Mouse (Mus musculus) adrenal gland, adult (tissue): ENCODE measurements around the gene Tspan17.
A peak's percentile ranks its signal among the peaks of the same experiment; 100 is the strongest.

Source experiments
- DNase-seq, 2 experiments: peaks; one replicate each; pipeline ENCODE4 v3.0.0; 2022 to 2023; ENCODE audit warnings: low spot score in 1 of 2; ENCODE audit not compliant: inconsistent age in 2 of 2

The Tspan17 gene

DNA sequence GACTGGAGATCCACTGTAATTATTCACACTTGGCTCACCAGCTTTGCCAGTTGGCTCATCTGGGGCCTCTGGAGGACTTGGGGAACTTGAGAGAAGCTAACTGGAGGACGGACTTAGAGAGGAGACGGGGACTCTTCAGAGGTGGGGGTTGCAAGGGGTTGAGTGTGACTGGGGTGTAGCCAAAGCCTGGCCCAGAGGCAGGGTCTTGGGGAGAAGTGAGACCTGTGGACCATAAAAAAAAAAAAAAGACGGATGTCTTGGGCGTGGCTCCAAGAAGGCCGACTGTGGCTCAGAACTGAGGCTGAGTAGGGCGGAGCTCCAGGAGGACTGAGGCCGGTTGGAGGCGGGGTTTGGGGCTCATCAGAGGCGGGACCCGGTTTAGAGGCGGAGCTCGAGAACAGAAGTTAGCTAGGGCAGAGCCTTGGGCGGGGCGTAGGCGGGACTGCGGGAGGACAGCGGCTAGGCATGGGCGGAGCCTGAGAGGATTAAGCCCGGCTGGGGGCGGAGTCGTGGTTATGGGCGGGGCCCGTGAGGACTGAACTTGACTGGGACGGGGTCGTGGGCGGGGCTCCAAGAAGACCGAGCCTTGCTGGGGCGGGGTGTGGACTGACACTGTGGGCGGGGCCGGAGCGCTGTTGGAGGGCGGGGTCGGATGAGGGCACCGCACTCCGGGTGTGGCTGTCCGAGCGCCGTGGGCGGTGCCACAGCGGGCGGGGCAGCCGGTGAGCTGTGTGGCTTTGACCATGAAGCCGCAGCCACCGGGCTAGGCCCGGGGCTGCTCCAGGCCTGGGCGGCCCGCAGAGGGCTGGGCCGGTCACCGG, at the start of gene Tspan17:
Tspan17 (plus strand) TSS at position 638 of the 821 bp plus-strand sequence.
- DNase-seq = peak; percentile 99 to 100

DNA sequence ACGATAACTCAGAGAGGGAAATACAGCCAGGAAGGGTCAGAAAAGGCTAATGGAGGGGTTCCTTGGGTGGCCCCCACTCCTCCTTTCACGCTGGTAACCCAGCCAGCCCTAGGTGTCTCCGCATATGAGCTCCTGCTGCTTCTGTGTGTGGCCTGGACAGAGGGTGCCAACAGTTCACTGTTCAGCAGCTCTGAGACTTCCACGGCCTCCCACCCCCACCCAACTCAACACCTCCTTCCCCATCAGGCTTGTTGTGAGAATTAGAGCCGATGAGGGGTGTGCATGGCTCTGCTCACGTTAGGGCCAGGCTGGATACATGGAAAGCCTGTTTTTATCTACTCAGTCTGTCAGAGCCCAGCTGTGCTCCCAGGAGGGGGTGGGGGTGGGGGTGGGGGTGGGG, 43.1 kb upstream of the Tspan17 start:
- no peak for DNase-seq

DNA sequence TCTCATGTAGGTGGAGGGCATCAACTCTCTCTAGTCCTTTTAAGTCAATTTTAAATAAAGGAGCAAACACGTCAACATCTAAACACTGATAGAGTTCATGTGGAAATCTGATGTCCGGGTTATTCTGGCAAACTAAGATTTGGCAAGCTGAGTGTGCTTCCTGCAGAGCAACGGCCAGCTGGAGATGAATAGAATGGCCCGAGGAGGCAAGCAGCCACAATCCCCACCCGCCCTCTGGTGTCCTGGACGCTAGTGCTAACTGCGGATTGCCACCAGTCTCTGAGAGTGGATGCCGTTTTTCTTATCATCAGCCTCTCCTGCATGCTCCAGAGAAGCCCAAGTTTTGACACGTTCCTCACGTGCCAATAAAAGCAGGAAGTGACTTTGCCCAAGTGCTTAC, 42.3 kb upstream of the Tspan17 start:
- no peak for DNase-seq

DNA sequence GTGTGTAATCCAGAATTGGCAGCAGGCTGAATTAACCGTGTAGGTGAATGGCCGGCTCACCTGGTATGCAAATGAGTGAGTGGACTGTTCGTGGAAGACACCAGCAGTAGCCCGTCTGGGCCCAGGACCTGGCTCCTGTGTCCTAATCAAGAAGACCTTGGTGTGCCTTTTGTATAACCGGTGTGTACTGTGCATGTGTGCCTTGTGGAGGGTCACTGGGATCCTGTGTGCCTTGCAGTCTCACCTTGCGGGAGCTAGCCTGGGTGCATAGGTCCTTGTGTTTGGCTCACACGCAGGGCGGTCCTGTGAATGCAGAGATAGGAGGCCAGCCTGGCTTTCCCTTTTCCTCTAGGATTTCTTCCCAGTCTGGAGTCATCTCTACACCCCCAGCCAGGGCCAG, 41.0 kb upstream of the Tspan17 start:
- no peak for DNase-seq

DNA sequence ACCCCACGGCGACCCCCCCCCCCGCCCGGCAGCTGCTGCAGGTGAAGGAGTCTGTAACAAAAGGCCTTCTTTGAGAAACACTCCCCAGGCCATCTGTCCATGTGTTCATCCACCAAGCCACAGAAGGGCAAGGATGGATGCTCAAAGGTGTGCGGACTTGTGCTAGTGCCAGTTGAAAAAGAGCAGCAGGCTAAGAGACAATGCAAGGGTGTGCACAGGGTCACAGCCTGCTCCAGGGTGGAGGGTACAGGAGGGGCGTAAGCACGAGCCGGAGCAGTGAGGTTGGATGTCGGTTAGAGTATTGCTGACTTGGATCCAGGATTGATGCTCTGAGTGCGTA, 40.5 kb upstream of the Tspan17 start:
- no peak for DNase-seq

DNA sequence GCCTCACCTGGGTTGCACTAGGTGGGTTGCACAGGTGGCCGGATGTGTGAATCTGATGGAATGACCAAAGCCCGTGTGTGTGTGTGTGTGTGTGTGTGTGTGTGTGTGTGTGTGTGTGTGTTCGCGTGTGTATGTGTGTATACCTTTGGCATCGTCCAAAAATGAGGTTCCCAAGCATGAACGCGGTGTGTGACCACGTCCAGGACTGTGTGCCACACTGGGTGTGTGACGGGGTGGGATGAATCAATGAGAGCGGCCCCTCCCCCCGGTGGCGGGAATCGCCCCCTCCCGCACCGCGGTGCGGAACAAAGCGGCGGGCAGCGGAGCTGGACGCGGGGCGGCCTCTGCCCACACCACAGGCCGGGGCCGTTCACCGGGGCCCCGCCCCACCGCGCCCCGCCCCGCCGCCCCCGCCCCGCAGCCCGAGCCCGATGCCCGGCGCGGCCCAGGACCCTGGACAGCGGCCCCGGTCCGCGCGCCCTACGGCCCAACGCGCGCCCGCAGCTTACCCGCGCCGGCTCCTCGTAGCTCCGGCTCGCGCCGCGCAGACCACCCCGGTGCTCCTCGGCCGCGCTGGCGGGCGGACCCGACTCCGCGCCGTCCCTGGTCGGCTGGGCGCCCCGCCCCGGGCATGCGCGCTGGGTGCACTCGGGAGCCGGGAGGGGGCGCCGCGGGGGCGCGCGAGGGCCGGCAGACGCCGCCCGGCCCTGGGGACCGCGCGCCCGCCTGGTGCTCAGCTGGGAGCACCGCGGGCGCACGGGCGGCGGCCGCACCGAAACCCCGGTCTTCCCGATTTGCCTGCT, 39.9 kb upstream of the Tspan17 start:
- peak; percentile 48 to 70 for DNase-seq

DNA sequence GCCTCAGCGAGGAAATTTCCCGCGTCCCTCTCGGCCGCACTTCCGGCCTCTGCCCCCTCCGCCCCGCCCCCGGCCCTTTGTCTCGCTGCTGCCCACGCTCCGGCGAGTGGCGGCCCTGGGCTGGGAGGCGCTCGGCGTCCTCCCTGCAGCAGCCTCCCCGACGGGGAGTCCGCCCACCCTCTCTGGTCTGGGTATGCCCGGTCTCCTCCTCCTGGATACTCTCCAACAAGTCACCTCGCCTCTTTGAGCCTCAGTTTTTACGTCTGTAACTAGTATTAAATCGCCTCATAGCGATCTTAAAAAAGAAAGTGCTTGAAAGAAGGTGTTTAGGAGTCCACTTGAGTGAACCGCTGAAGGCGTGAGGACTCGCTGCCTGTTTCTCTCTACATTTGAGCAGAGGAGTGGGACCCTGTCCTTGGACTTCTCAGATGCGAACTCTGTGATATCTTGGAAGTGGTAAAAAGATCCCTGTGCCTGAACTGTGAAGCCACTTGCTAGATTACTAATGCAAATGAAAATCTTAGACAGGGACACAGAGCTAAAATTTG, 39.2 kb upstream of the Tspan17 start, which contains the start of gene Gprin1:
Gprin1 (minus strand) TSS at position 11 of the 548 bp plus-strand sequence.
- peak in 1 of 2 experiments; percentile 55 for DNase-seq

DNA sequence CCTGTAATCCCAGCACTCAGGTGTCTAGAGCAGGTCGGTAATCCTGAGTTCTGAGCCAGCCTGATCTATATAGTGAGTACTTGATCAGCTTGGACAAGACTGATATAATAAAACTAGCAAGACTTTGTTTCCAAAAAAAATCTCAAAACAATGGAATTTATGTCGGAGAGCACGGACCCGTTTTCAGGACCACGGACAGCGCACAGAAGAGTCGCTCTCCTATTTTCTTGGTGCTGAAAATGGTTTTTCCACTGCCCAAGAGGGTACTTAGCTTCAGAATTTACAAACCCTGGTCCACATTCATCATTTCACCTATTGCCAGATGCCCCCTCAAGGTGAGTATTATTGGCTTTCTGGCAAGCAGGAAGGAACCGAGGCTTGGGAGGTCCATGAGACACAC, 38.5 kb upstream of the Tspan17 start:
- DNase-seq = peak in 1 of 2 experiments; percentile 49

DNA sequence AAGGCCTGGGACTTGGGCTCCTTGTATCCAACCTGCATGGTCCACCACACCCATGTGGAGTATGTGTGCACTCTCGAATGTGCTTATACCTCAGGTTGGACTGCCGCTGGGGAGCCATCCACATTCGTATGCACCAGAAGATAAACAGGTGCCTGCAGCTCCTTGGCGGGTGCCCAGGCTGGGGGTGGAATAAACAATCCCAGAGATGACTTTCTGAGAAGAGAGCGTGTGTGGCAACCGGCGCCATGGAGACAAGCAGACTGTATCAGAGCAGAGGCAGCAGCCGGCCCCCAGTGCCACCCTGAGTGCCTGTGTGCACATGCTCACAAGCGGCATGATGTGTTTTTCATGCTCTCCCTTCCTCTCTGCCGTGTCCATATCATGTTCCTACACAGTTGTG, 36.5 kb upstream of the Tspan17 start:
- no peak for DNase-seq

DNA sequence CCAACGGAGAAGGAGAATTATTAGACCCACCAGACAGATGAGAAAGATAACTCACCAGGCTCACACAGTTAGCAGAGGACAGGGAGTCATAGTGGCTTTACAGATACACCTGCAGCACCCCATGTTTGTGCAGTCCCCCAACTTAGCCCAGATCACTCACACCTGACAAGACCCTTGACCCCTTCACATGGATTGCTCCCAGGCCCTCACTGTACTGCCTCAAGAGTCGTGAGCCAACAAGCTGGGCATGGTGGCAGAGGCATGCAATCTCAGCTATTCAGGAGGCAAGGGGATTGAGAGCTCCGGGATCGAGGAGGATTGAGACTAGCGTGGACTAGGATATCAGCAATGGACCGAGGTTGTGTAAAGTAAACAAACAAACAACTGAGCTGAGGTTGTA, 35.4 kb upstream of the Tspan17 start:
- no peak for DNase-seq

DNA sequence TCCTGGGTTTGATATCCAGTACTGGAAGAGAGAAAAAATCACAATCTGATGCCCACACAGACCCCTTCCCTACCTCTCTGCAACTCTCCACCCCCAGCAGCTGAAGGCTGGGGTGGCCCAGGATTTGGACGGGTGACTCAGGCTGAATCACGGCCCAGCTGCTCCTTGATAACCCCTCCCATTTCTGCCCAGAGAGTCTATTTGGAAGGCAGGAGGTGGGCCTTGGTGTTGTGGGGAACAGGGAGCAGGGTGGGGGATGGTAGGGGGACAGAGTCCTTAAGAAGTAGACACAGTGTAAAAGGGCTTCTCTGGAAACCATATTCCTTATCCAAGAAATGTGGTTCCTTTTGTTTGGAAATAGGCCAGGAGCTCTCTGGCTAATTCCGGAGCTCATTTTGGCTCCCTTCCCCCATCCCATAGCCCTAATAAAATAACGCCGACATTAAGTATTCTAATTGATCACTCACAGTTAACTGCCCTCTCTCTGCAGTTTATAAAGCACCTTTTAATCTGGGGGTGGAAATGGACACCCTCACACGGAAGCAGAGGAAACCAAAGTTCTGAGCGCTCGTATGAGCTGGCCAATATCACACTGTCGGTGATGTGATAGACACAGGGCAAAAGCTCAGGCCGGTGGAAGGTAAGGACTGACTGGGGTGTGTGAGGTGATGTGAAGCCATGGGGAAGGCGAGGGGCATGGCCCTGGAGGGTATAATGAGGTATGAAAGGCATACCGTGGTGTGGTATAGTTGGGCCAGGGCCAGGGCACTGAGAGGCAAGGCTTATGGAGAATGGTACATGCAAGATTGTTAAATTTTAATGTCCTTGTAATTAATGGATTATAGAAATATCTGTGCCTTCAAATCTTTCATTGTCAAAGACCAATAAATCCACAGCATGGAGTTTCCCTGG, 34.8 kb upstream of the Tspan17 start:
- DNase-seq = peak in 1 of 2 experiments; percentile 54

DNA sequence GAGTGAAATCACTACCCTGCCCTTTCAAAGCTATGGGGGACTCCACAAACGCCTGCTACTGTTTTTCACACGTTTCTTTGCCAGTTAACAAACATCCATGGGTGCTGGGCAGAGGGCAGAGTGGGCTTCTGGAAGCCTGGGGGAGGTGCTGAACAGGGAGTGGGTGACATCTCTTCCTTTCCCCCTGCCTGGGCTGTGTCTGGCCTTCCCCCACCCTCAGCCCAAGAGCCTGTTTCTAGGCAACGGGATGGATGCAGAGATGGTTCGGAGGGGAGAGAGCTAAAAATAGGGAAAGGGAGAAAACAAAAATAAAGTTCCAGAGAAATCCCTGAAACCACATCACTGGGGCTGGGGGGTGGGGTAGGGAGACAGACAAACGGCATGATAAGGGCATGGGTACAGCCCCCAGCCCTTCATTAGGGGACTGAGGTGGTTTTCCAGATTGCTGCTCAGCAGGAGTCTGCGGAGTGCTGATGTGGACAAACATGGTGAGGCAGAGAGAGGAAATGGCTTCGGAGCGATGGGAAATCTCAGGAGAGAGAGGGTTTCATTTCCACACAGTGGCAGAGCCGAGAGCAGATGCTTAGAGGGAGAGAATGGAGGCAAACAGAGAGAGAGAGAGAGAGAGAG, 33.9 kb upstream of the Tspan17 start:
- no peak for DNase-seq

DNA sequence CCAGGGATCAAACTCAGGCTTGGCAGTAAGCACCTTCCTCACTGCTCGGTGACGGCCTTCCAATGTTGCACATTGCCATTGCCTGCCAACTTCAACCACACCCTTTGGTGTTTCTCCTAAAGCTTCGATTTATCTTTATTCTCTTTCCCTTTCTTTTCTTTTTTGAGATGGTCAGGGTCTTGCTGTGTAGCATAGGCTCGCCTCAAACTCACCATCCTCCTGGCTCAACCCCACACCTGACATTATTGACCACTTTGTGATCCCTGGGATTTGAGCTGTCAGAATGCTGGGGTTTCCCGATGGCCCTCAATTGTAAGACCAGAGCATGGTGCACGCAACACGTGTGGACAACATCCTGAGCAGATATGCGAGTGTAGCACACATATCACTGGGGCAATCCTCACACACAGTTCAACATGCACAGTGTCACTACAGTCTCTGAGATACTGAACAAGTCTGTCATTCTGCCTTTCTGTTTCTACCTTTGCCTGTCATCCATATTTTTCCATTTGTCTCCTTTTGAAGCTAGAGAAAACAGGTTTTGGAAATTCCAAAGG, 32.9 kb upstream of the Tspan17 start:
- no peak for DNase-seq

DNA sequence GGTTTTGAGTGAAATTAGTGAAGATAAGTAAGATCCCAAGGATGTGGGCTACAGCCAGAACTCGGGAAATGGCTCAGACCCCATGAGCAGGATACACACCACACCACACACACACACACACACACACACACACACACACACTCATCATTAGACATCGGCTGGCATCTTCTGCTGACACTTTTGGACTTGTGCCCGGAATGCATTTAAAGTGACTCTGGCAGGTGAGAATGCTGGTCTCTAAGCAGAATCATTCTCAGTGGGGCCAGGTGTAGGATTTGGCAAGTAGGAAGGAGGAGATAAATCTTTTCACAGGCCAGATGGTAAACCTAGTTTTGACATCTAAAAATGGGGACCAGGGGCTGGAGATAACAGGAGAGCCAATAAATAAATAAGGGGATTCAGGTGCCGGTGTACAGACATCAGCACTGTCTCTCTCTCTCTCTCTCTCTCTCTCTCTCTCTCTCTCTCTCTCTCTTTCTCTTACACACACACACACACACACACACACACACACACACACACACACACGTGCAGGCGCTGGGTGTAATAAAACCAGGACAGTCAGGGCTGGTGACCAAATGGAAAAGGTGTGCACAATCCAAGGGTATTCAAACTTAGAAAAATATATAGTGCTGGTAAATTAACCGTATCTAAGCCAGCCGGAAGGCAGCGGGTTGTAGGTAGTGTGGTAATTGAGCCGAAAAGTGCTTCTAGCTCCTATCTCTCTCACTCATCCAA, 31.9 kb upstream of the Tspan17 start:
- no peak for DNase-seq

DNA sequence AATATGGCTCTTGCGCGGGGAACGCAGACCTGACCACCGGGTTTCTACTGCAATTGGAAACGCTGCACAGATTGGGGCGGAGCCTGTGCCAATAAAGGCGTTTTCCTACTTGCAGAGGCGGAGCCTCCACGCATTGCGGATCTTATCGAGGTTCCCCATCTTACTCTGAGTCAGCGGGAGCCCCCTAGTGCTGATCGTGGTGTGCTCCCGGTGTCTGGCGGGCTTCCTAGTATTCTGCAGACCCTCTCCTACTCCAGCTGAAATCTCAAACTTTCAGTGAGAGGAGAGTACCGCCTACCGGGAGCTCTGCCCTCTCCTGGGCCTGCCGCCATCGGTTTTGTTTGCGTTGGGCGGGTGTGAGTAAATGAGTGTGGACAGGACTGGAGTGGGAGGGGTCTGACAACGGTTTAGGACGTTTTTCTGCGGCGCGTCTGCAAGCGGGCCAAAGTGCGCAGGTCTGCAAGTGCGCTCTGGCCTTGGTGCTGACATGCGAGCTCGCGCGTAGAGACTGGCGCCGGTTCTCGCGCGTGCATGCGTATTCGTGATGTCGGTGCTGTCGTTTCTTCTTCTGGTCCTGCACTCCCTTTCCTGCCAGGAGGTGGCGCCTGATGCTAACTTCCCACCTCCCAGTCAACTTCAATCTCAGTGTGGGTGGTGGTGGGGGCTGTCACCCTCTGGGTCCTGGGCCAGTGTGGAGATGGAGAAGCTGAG, 31.0 kb upstream of the Tspan17 start:
- peak; percentile 83 to 93 for DNase-seq

DNA sequence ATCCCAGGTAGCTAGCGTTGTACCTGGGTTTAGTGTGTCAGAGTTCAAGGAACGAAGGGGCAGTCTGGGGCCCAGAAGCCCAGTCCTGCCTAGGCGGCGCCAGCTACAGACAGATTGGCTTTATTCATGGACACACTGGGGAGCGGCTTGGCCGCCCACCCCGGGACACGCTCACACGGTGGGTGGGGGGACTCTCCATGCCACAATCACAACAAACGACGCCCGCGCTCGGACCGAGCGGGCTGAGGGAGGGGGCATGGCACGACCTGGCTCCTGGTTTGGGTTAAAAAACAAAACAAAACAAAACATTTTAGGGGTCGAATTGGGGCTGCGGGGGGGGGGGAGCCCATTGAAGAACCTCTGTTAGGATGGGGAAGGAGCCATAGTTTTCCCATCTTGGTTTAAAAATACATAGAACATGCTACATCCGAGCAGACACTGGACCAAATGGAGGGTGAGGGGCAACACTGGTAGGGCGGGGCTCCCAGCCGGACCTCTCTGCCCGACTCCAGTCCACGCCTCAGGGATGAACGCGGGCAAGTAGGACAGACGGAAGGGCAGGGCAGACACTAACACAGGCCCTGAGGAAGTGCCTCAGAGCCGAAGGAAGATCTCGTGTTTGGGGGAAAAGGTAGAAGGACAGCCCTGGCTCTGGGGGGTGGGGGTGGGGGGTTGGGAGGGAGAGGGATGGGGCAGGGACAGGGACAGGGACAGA, 30.3 kb upstream of the Tspan17 start:
- DNase-seq = no peak

DNA sequence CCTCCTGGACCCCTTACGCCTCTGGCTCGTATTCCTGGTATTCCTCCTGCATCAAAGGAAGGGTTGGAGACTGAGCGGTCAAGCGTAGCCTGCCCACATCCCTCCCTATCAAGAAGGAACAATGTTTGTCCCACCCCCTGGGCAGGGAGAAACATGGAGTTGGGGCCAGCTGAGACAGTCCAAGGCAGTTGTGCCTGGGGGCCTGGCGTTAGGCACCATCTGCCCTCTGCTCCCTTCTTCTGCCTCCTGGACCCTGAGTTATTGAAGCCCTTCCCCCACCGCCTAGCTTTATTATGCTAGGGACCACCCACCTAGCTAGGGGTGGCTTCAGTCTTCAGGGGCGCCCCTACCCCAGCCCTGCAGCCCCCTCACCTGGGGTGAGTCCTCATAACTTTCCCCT, 29.7 kb upstream of the Tspan17 start:
- DNase-seq = no peak

DNA sequence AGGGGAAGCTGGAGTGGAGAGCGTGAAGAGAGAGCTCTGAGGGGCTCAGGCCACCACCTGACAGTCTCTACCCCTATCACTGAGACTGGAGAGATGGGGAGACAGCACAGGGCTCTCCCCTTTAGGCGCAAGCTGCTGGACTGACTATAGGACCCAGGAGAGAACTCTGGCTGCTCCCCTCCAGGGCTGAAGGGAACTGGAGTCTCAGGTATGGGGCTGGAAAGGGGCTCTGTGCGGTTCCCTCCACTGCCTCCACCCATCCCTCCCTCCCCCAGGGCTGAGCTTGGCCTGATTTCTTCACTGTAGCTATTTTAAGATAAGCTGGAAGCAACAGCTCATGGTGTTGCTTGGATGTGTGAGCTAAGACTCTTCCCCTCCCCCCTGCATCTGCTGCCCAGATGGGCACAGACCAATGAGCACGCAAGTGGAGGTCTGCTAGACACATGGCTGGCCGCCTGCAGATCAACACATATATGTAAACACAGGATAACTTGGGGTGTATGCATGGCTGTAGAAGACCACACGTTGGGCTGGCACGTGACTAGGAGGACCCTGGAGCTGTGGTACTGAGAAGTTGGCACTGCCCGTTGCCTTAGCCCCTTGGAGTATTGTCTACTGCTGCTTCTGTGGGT, 28.9 kb upstream of the Tspan17 start:
- no peak for DNase-seq
